Mouse (Mus musculus) heart, adult 2 months (tissue): ENCODE results near the gene D1Pas1.

Experiments
- CTCF ChIP-seq: fragments of 200-600 bp; IDR thresholded peaks from 2 replicates; pipeline ENCODE4 v1.8.1; 2022; ENCODE audit warnings: antibody characterized with exemption, mild to moderate bottlenecking, moderate library complexity
- POLR2A ChIP-seq: fragments of 200-500 bp; IDR thresholded peaks from 2 replicates; pipeline ENCODE4 v1.6.1; 2011; ENCODE audit warnings: mild to moderate bottlenecking, low read depth, low read length, control low read depth; ENCODE audit not compliant: insufficient read depth

GRCm38 (mm10) chr1:186979465-186979864 lies 12.2 kb downstream of the D1Pas1 start:
- TF ChIP-seq POLR2A (no peak), CTCF (no peak)
